ENCODE assay signal across 20 mouse cellular contexts in genomic region chr3:84234562-84234961, GRCm38 (mm10).
DNase-seq lines count a peak whose midpoint lies in the region; ATAC-seq and TF ChIP-seq lines count a peak whose summit lies in the region.
"Had no signal": no experiment of that assay in that cellular context is flagged by ENCODE, and none has a peak within 500 bp of the region (broad histone marks: within the 10 kb centered on the region; RNA-seq: fewer than 3 reads in every experiment).

No protein-coding gene starts in this region.

- no peak for TF ChIP-seq CTCF in layer of hippocampus, adult 2 months (conservative IDR thresholded peaks at IDR 0.05)
- TF ChIP-seq CTCF in lung, postnatal 0 days (IDR thresholded peaks at IDR 0.05) = no peak

- H3K4me1 ChIP-seq in lung, postnatal 0 days (ENCODE audit: insufficient read depth, low read depth, low read length) = peaks cover 15% of the 10 kb centered on the region
- H3K4me1 ChIP-seq: embryonic facial prominence, embryonic 12.5 days had no signal

- no peaks in the 10 kb centered on the region for H3K27me3 ChIP-seq in lung, postnatal 0 days (replicated peaks; ENCODE audit: insufficient read depth, low read length)
- H3K27me3 ChIP-seq: CH12.LX; embryonic facial prominence, embryonic 12.5 days; forebrain, embryonic 12.5 days; heart, embryonic 12.5 days had no signal

- H3K9ac ChIP-seq in lung, postnatal 0 days (replicated peaks; ENCODE audit: low read depth) = no peak overlapping the region
- H3K9ac ChIP-seq: embryonic facial prominence, embryonic 12.5 days; forebrain, embryonic 12.5 days; heart, embryonic 12.5 days had no signal

- 70% methylated on average over 4 of the region's 4 CpGs for WGBS in lung, postnatal 0 days

- H3K27ac ChIP-seq in layer of hippocampus, adult 2 months = peak overlapping the region; percentile 67
- 0 out of 2 replicates have a peak overlapping the region, but pooled peaks have one; percentile 44 for H3K27ac ChIP-seq in lung, postnatal 0 days (ENCODE audit: low read length)
- H3K27ac ChIP-seq: embryonic facial prominence, embryonic 12.5 days; forebrain, embryonic 12.5 days; gastrocnemius, adult 2 months had no signal

- H3K4me3 ChIP-seq in layer of hippocampus, adult 2 months = no peak overlapping the region
- H3K4me3 ChIP-seq in lung, postnatal 0 days (ENCODE audit: low read depth, low read length) = no peak overlapping the region
- H3K4me3 ChIP-seq: embryonic facial prominence, embryonic 12.5 days; forebrain, embryonic 12.5 days; gastrocnemius, adult 2 months; heart, embryonic 12.5 days had no signal

- no peaks in the 10 kb centered on the region for H3K36me3 ChIP-seq in lung, postnatal 0 days (ENCODE audit: insufficient read depth, low read length)
- H3K36me3 ChIP-seq: embryonic facial prominence, embryonic 12.5 days; forebrain, embryonic 12.5 days; heart, embryonic 12.5 days had no signal

- DNase-seq in layer of hippocampus, adult 2 months (ENCODE audit: low spot score in 2 of 2) = no peak
- DNase-seq in layer of hippocampus, adult 8-10 months (ENCODE audit: low spot score in 2 of 2) = no peak
- no peak for DNase-seq in lung, postnatal 0 days (ENCODE audit: low spot score)
- no peak for DNase-seq in lung, postnatal 25 days (ENCODE audit: low spot score)
- no peak for DNase-seq in urinary bladder, adult 18-20 months (ENCODE audit: low spot score in 2 of 2)
- DNase-seq in frontal cortex, postnatal 14 days (ENCODE audit: low spot score in 2 of 2) = no peak
- DNase-seq: adrenal gland, adult 8-10 months; adrenal gland, postnatal 36 days; cerebellum, adult 11-12 months; cerebellum, adult 9-10 months; cerebellum, postnatal 25 days; gastrocnemius, adult 2 months; gastrocnemius, postnatal 25 days had no signal

- TF ChIP-seq EP300 in lung, postnatal 0 days (IDR thresholded peaks at IDR 0.05) = no peak

- H3K9me3 ChIP-seq in lung, postnatal 0 days (ENCODE audit: low read length) = no peaks in the 10 kb centered on the region
- H3K9me3 ChIP-seq: embryonic facial prominence, embryonic 12.5 days had no signal

- ATAC-seq in lung, postnatal 0 days = no peak
- peak; percentile 35; the same call in 1 of the 2 replicates for ATAC-seq in megakaryocyte-erythroid progenitor cell, adult 5-6 weeks (replicated peaks; ENCODE audit: low FRiP score, low TSS enrichment, poor library complexity, severe bottlenecking)
- ATAC-seq: forebrain, embryonic 16.5 days; hindbrain, embryonic 16.5 days had no signal

- no peak overlapping the region for H3K4me2 ChIP-seq in lung, postnatal 0 days (replicated peaks; ENCODE audit: low read depth, low read length)
- H3K4me2 ChIP-seq: embryonic facial prominence, embryonic 12.5 days; forebrain, embryonic 12.5 days; heart, embryonic 12.5 days had no signal
